Mouse (Mus musculus): ENCODE results near the gene 2310061I04Rik. TPM values are rescaled to one million over a fixed set of nuclear protein-coding genes. Genes with fewer than 3 reads are reported as not detected.
"Not testable (repeated sequence)": the region's sequence is repeated elsewhere in the genome, so short reads cannot be mapped to it uniquely, and the experiment has no call there.

2310061I04Rik gene
- polyA plus RNA-seq (2014; fragmentation: Nextera tagmentation; extraction: Ambion mirVana) = 23.7 and 28.5 TPM in 2 replicates

- peak within 1 kb of the TSS; percentile 87 for H3K9ac ChIP-seq (ENCODE audit: low read length)
- peaks cover 9% of the 10 kb centered on the region for H3K4me1 ChIP-seq (ENCODE audit: control insufficient read depth, insufficient read depth, low read length)
- peak within 1 kb of the TSS; percentile 74 for H3K4me3 ChIP-seq (ENCODE audit: low read depth, low read length)
- peak within 1 kb of the TSS; percentile 83 for H3K27ac ChIP-seq (ENCODE audit: low read depth, low read length)
- no peaks in the 10 kb centered on the region for H3K9me3 ChIP-seq (ENCODE audit: control insufficient read depth, low read length)
- H3K4me2 ChIP-seq (ENCODE audit: low read depth) = peak within 1 kb of the TSS; percentile 100
- no peaks in the 10 kb centered on the region for H3K27me3 ChIP-seq (ENCODE audit: control insufficient read depth, insufficient read depth, low read length)
- DNase-seq (ENCODE audit: low spot score) = peak; percentile 96
- WGBS = under 1% methylated on average over 61 of the region's 86 CpGs
- peaks cover 9% of the 10 kb centered on the region for H3K36me3 ChIP-seq (ENCODE audit: control insufficient read depth, insufficient read depth, low read length)
- peak; percentile 91 for ATAC-seq (ENCODE audit: insufficient read depth, low FRiP score, low TSS enrichment)
Measured at GRCm38 (mm10) chr17:35896781-35897643, at the start of gene 2310061I04Rik. 2310061I04Rik (minus strand) TSS chr17:35897431.

DNA sequence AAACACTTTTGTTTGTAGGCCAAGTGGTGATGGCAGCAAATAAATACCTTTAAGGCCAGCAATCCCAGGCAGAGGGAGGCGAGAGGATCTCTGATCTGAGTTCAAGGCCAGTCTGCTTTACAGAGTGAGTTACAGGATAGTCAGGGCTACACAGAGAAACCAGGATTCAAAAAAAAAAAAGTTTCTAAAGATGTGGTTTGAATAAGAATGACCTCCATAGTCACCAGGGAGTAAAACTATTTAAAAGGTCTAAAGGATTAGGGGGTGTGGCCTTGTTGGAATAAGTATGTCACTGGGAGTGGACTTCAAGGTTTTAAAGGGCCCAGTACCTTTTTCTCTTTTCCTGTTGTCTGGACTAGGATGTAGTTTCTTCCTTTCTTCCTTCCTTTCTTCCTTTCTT is 42.7 kb upstream of the 2310061I04Rik start:
- no peak overlapping the region for H3K9ac ChIP-seq (ENCODE audit: low read length)
- no peaks in the 10 kb centered on the region for H3K4me1 ChIP-seq (ENCODE audit: control insufficient read depth, insufficient read depth, low read length)
- DNase-seq (ENCODE audit: low spot score) (no peak), ATAC-seq (ENCODE audit: insufficient read depth, low FRiP score, low TSS enrichment) (no peak)
- H3K27ac ChIP-seq (ENCODE audit: low read depth, low read length) = no peak overlapping the region
- no peaks in the 10 kb centered on the region for H3K36me3 ChIP-seq (ENCODE audit: control insufficient read depth, insufficient read depth, low read length)
- WGBS = 59% methylated on average over 1 of the region's 1 CpGs
- no peak overlapping the region for H3K4me3 ChIP-seq (ENCODE audit: low read depth, low read length)
- no peak overlapping the region for H3K4me2 ChIP-seq (ENCODE audit: low read depth)
- H3K9me3 ChIP-seq (ENCODE audit: control insufficient read depth, low read length) = no peaks in the 10 kb centered on the region
- H3K27me3 ChIP-seq (ENCODE audit: control insufficient read depth, insufficient read depth, low read length) = no peaks in the 10 kb centered on the region

GRCm38 (mm10) chr17:35939108-35939507 is 41.9 kb upstream of the 2310061I04Rik start:
- no peak overlapping the region for H3K27ac ChIP-seq (ENCODE audit: low read depth, low read length)
- ATAC-seq (ENCODE audit: insufficient read depth, low FRiP score, low TSS enrichment) (no peak), DNase-seq (ENCODE audit: low spot score) (no peak)
- H3K4me1 ChIP-seq (ENCODE audit: control insufficient read depth, insufficient read depth, low read length) = no peaks in the 10 kb centered on the region
- no peaks in the 10 kb centered on the region for H3K36me3 ChIP-seq (ENCODE audit: control insufficient read depth, insufficient read depth, low read length)
- no peak overlapping the region for H3K9ac ChIP-seq (ENCODE audit: low read length)
- no peak overlapping the region for H3K4me2 ChIP-seq (ENCODE audit: low read depth)
- 50% methylated on average over 2 of the region's 2 CpGs for WGBS
- no peaks in the 10 kb centered on the region for H3K9me3 ChIP-seq (ENCODE audit: control insufficient read depth, low read length)
- H3K27me3 ChIP-seq (ENCODE audit: control insufficient read depth, insufficient read depth, low read length) = no peaks in the 10 kb centered on the region
- no peak overlapping the region for H3K4me3 ChIP-seq (ENCODE audit: low read depth, low read length)

- Histone ChIP-seq H3K9me3 (ENCODE audit: control insufficient read depth, low read length) (no peaks in the 10 kb centered on the region), H3K9ac (ENCODE audit: low read length) (no peak overlapping the region), H3K27ac (ENCODE audit: low read depth, low read length) (no peak overlapping the region), H3K27me3 (ENCODE audit: control insufficient read depth, insufficient read depth, low read length) (no peaks in the 10 kb centered on the region), H3K4me3 (ENCODE audit: low read depth, low read length) (no peak overlapping the region), H3K4me1 (ENCODE audit: control insufficient read depth, insufficient read depth, low read length) (no peaks in the 10 kb centered on the region), H3K4me2 (ENCODE audit: low read depth) (no peak overlapping the region), H3K36me3 (ENCODE audit: control insufficient read depth, insufficient read depth, low read length) (no peaks in the 10 kb centered on the region)
- ATAC-seq (ENCODE audit: insufficient read depth, low FRiP score, low TSS enrichment) = peak; percentile 61; the same call in 1 of the 2 replicates
- peak; percentile 57 for DNase-seq (ENCODE audit: low spot score)
- 42% methylated on average over 2 of the region's 2 CpGs for WGBS
Measured at GRCm38 (mm10) chr17:35937700-35938348, 40.6 kb upstream of the 2310061I04Rik start.

- not testable (repeated sequence) for H3K9me3 ChIP-seq (ENCODE audit: control insufficient read depth, low read length); H3K9ac ChIP-seq (ENCODE audit: low read length); H3K4me2 ChIP-seq (ENCODE audit: low read depth); H3K4me3 ChIP-seq (ENCODE audit: low read depth, low read length); H3K36me3 ChIP-seq (ENCODE audit: control insufficient read depth, insufficient read depth, low read length); ATAC-seq (ENCODE audit: insufficient read depth, low FRiP score, low TSS enrichment); H3K4me1 ChIP-seq (ENCODE audit: control insufficient read depth, insufficient read depth, low read length); H3K27ac ChIP-seq (ENCODE audit: low read depth, low read length); DNase-seq (ENCODE audit: low spot score); H3K27me3 ChIP-seq (ENCODE audit: control insufficient read depth, insufficient read depth, low read length)
- WGBS = 87% methylated on average over 14 of the region's 14 CpGs
Measured at GRCm38 (mm10) chr17:35935763-35936162, 38.5 kb upstream of the 2310061I04Rik start.

DNA sequence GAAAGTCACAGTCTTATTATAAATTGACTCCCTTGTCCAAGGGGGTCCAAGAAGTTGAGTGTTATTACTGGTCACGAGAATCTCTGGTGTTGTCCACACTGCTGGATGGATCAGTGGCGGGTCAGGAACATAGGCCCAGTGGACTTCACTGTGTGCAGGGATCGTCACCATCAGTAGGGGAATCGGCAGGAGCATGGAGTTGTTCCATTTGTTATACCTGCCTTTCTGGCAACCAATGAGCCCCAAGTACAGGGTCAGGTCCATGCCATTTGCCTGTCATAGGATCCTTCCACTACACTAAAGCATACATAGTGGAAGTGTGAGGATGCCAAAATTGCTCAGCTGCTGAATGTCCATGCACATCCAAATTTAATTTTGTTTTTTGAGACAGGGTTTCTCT is 35.4 kb upstream of the 2310061I04Rik start:
- WGBS = 92% methylated on average over 4 of the region's 4 CpGs
- Histone ChIP-seq H3K9me3 (ENCODE audit: control insufficient read depth, low read length) (no peaks in the 10 kb centered on the region), H3K4me1 (ENCODE audit: control insufficient read depth, insufficient read depth, low read length) (no peaks in the 10 kb centered on the region), H3K36me3 (ENCODE audit: control insufficient read depth, insufficient read depth, low read length) (peaks cover 24% of the 10 kb centered on the region), H3K4me2 (ENCODE audit: low read depth) (no peak overlapping the region), H3K27ac (ENCODE audit: low read depth, low read length) (no peak overlapping the region), H3K27me3 (ENCODE audit: control insufficient read depth, insufficient read depth, low read length) (no peaks in the 10 kb centered on the region), H3K4me3 (ENCODE audit: low read depth, low read length) (no peak overlapping the region), H3K9ac (ENCODE audit: low read length) (no peak overlapping the region)
- DNase-seq (ENCODE audit: low spot score) = no peak
- no peak for ATAC-seq (ENCODE audit: insufficient read depth, low FRiP score, low TSS enrichment)

- no peaks in the 10 kb centered on the region for H3K9me3 ChIP-seq (ENCODE audit: control insufficient read depth, low read length)
- H3K27me3 ChIP-seq (ENCODE audit: control insufficient read depth, insufficient read depth, low read length) = no peaks in the 10 kb centered on the region
- DNase-seq (ENCODE audit: low spot score) = no peak
- H3K27ac ChIP-seq (ENCODE audit: low read depth, low read length) = no peak overlapping the region
- no peaks in the 10 kb centered on the region for H3K4me1 ChIP-seq (ENCODE audit: control insufficient read depth, insufficient read depth, low read length)
- peaks cover 30% of the 10 kb centered on the region for H3K36me3 ChIP-seq (ENCODE audit: control insufficient read depth, insufficient read depth, low read length)
- H3K4me3 ChIP-seq (ENCODE audit: low read depth, low read length) = no peak overlapping the region
- H3K4me2 ChIP-seq (ENCODE audit: low read depth) = no peak overlapping the region
- 96% methylated on average over 12 of the region's 12 CpGs for WGBS
- ATAC-seq (ENCODE audit: insufficient read depth, low FRiP score, low TSS enrichment) = no peak
- no peak overlapping the region for H3K9ac ChIP-seq (ENCODE audit: low read length)
Measured at GRCm38 (mm10) chr17:35930627-35931026, 33.4 kb upstream of the 2310061I04Rik start.

DNA sequence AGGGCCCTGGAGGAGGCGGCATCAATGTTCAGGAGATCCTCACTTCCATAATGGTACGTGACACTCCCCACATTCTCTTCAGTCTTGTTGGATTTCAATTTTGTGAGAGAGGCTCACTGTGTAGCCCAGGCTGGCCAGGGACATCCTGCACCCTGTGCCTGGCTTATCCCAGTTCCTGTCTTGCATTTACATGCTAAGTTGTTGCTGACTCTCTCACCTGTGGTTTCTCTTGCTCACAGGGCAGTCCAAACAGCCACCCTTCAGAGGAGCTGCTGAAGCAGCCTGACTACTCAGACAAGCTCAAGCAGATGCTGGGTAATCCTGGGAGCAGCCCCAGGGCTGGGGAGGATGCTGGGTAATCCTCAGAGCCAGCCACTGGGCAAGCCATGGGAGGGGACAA is 32.3 kb upstream of the 2310061I04Rik start:
- Histone ChIP-seq H3K36me3 (ENCODE audit: control insufficient read depth, insufficient read depth, low read length) (peaks cover 32% of the 10 kb centered on the region), H3K4me3 (ENCODE audit: low read depth, low read length) (no peak overlapping the region), H3K4me2 (ENCODE audit: low read depth) (no peak overlapping the region), H3K27ac (ENCODE audit: low read depth, low read length) (no peak overlapping the region), H3K4me1 (ENCODE audit: control insufficient read depth, insufficient read depth, low read length) (no peaks in the 10 kb centered on the region), H3K27me3 (ENCODE audit: control insufficient read depth, insufficient read depth, low read length) (no peaks in the 10 kb centered on the region), H3K9me3 (ENCODE audit: control insufficient read depth, low read length) (no peaks in the 10 kb centered on the region), H3K9ac (ENCODE audit: low read length) (no peak overlapping the region)
- WGBS = 91% methylated on average over 2 of the region's 2 CpGs
- ATAC-seq (ENCODE audit: insufficient read depth, low FRiP score, low TSS enrichment) (no peak), DNase-seq (ENCODE audit: low spot score) (no peak)
